Mouse (Mus musculus) liver, adult 2 months (tissue): ENCODE measurements around the gene St5.

Experiments
- CTCF ChIP-seq: fragments of 200-500 bp; IDR thresholded peaks from 2 replicates; pipeline ENCODE4 v1.5.1; 2011; ENCODE audit warnings: low read depth, low read length, control low read depth
- POLR2A ChIP-seq: fragments of 200-500 bp; IDR thresholded peaks from 2 replicates; pipeline ENCODE4 v1.6.1; 2011; ENCODE audit warnings: low read length, control low read depth; ENCODE audit not compliant: insufficient read depth; ENCODE audit errors: extremely low read depth

GRCm38 (mm10) chr7:109680284-109680683 is 23.1 kb downstream of the St5 start:
- TF ChIP-seq POLR2A (no peak), CTCF (no peak)
